Mouse (Mus musculus) gastrocnemius, adult 18-20 months (tissue): ENCODE results near the gene Prkcd. TPM values are rescaled to one million over a fixed set of nuclear protein-coding genes. Genes with fewer than 3 reads are reported as not detected.
A peak's percentile ranks its signal among the peaks of the same experiment; 100 is the strongest.

Source experiments
- DNase-seq: peaks from one replicate; pipeline ENCODE4 v3.0.0; 2021; ENCODE audit warnings: low spot score
- microRNA-seq: library from miRNA; unstranded; fragments of <30 nt; microRNA quantifications from one replicate; pipeline ENCODE4 v1.2.0, GENCODE M21; 2021
- total RNA-seq, 2 experiments: library from RNA; stranded (reverse); gene quantifications; 2 replicates each; pipeline ENCODE4 v1.2.3; 2021

Gene Prkcd
- total RNA-seq, 2 experiments from 2014 or later, result 7.8 to 10.4 TPM

GRCm38 (mm10) chr14:30548131-30548720 lies 77.8 kb downstream of the Prkcd start, which contains the start of gene Tkt:
Tkt (plus strand) TSS chr14:30548359.
- DNase-seq, result peak; percentile 60

Small RNA genes within 50 kb of the gene (microRNA-seq; reads per million reads assigned to microRNA genes)
- 3.1 reads per million for gene Mir3076

Other genes with a start within 250 kb of the Prkcd start
- gene Dcp1a, start 146.7 kb downstream of the Prkcd start, total RNA-seq, result 1 to 10 TPM; 7.2 to 8.1 TPM
- under 1 TPM; 0.26 to 0.37 TPM for gene Cacna1d, start 134.8 kb downstream of the Prkcd start, total RNA-seq
- 10 to 100 TPM; 10.8 to 10.9 TPM for gene Tkt, start 77.9 kb downstream of the Prkcd start, total RNA-seq
- 1 to 10 TPM; 4.7 to 5.1 TPM for gene Rft1, start 28.1 kb upstream of the Prkcd start, total RNA-seq
- 10 to 100 TPM; 11.4 to 14.1 TPM for gene Sfmbt1, start 88.6 kb upstream of the Prkcd start, total RNA-seq
- 10 to 100 TPM in 1 of 2 experiments, 1 to 10 TPM in 1; 5.9 to 10.2 TPM for gene Tmem110, start 199.4 kb upstream of the Prkcd start, total RNA-seq